Mouse (Mus musculus) midbrain, embryonic 12.5 days (tissue): ENCODE results near the gene Klhdc10. TPM values are rescaled to one million over a fixed set of nuclear protein-coding genes. Genes with fewer than 3 reads are reported as not detected.

Experiments
- ATAC-seq: fragments of 200-750 bp; cut with Nextera tagmentation; 2 replicates; pipeline ENCODE4 v1.8.0; 2017; ENCODE audit warnings: low read depth, moderate TSS enrichment, moderate library complexity; ENCODE audit not compliant: low FRiP score
- H3K27ac ChIP-seq: fragments of 300-500 bp; sonication (generic); replicated peaks from 2 replicates; pipeline ENCODE4 v1.5.1; 2016; ENCODE audit warnings: mild to moderate bottlenecking
- H3K27me3 ChIP-seq: fragments of 300-500 bp; sonication (generic); 2 replicates; pipeline ENCODE4 v1.6.1; 2016; ENCODE audit warnings: mild to moderate bottlenecking
- H3K36me3 ChIP-seq: fragments of 300-500 bp; sonication (generic); 2 replicates; pipeline ENCODE4 v1.6.1; 2016
- H3K4me1 ChIP-seq: fragments of 300-500 bp; sonication (generic); 2 replicates; pipeline ENCODE4 v1.6.1; 2016
- H3K4me2 ChIP-seq: fragments of 300-500 bp; sonication (generic); replicated peaks from 2 replicates; pipeline ENCODE4 v1.6.1; 2016; ENCODE audit warnings: mild to moderate bottlenecking, moderate library complexity
- H3K4me3 ChIP-seq: fragments of 300-500 bp; sonication (generic); 2 replicates; pipeline ENCODE4 v1.5.1; 2016; ENCODE audit warnings: mild to moderate bottlenecking
- H3K9ac ChIP-seq: fragments of 300-500 bp; sonication (generic); replicated peaks from 2 replicates; pipeline ENCODE4 v1.6.1; 2016; ENCODE audit warnings: mild to moderate bottlenecking, moderate library complexity
- H3K9me3 ChIP-seq: fragments of 300-500 bp; sonication (generic); 2 replicates; pipeline ENCODE4 v1.6.1; 2016; ENCODE audit warnings: mild to moderate bottlenecking
- WGBS: fragments of 180-500 bp; shearing (Covaris S2); methylation state at CpG from one replicate; pipeline ENCODE4 v1.1.7; 2016; 5-methylcytosine and 5-hydroxymethylcytosine counted together
- polyA plus RNA-seq: library from polyadenylated mRNA; unstranded; fragments of >200 nt; fragmentation: Nextera tagmentation; extraction: Ambion mirVana; gene quantifications from 2 replicates; pipeline ENCODE4 v1.2.1, GENCODE M21; 2016

Klhdc10 gene
- polyA plus RNA-seq, 1 experiment from 2014 or later = 40.2 TPM

GRCm38 (mm10) chr6:30477784-30478183, 76.1 kb downstream of the Klhdc10 start:
- no peak overlapping the region for H3K4me2 ChIP-seq
- H3K9ac ChIP-seq = no peak overlapping the region
- 91% methylated on average over 6 of the region's 6 CpGs for WGBS
- no peak overlapping the region for H3K27ac ChIP-seq
- no peak for ATAC-seq
- peaks cover 50% of the 10 kb centered on the region for H3K36me3 ChIP-seq
- H3K27me3 ChIP-seq = no peaks in the 10 kb centered on the region
- H3K9me3 ChIP-seq = no peaks in the 10 kb centered on the region
- no peak overlapping the region for H3K4me3 ChIP-seq
- peaks cover 4% of the 10 kb centered on the region; the same call in 1 of the 2 replicates for H3K4me1 ChIP-seq

GRCm38 (mm10) chr6:30479418-30479817, 77.8 kb downstream of the Klhdc10 start:
- Histone ChIP-seq H3K9ac (no peak overlapping the region), H3K27ac (no peak overlapping the region), H3K4me1 (peaks cover 4% of the 10 kb centered on the region; the same call in 1 of the 2 replicates), H3K4me3 (no peak overlapping the region), H3K36me3 (peaks cover 62% of the 10 kb centered on the region), H3K9me3 (no peaks in the 10 kb centered on the region), H3K27me3 (no peaks in the 10 kb centered on the region), H3K4me2 (no peak overlapping the region)
- ATAC-seq = no peak
- WGBS = 100% methylated on average over 3 of the region's 3 CpGs

DNA sequence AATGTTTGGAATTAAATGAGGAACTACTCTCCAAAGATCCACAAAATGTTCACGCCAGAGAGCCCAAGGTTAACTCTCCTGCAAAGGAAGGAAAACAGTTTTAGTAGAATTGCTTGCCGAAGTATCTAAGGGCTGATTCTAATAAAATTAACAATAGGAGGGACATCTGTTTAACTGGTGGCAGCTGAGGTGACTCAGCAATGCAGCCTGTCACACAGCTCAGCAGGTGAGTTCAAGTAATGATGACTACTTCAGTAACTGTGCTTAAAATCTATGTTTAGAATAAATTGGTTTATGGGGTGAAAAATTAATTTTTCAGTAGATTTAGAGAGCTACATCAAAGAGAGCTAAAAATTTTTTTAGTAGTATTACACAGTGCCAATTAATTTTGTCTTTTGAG, 81.2 kb downstream of the Klhdc10 start:
- ATAC-seq = no peak
- peaks cover 4% of the 10 kb centered on the region; the same call in 1 of the 2 replicates for H3K4me1 ChIP-seq
- WGBS = 88% methylated on average over 2 of the region's 2 CpGs

DNA sequence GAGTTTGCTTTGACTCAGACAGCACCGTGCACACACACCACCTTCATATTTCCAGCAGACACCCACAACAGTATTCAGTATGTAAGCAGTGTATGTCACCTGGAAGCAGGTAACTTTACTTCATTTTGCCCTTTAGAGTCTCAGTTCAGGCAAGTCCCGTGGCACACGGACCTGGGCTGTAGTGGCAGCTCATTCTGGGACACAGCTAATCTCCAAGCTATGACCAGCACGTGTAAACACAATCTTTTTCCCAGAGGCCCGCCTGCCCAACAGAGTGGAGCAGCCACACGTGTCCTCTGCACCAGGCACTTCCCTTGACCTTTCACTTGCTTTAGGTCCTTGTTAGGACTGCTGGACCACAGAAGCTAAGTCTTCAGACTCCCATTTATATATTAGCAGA, 84.8 kb downstream of the Klhdc10 start:
- Histone ChIP-seq H3K27ac (no peak overlapping the region), H3K27me3 (no peaks in the 10 kb centered on the region), H3K4me1 (no peaks in the 10 kb centered on the region), H3K9ac (no peak overlapping the region), H3K9me3 (no peaks in the 10 kb centered on the region), H3K4me2 (no peak overlapping the region), H3K4me3 (no peak overlapping the region), H3K36me3 (peaks cover 81% of the 10 kb centered on the region)
- ATAC-seq = no peak
- 85% methylated on average over 6 of the region's 6 CpGs for WGBS

More for the DNA sequence above, 81.2 kb downstream of the Klhdc10 start:
- H3K9ac ChIP-seq = no peak overlapping the region
- no peak overlapping the region for H3K4me2 ChIP-seq
- no peaks in the 10 kb centered on the region for H3K27me3 ChIP-seq
- H3K27ac ChIP-seq = no peak overlapping the region
- peaks cover 89% of the 10 kb centered on the region for H3K36me3 ChIP-seq
- no peak overlapping the region for H3K4me3 ChIP-seq
- H3K9me3 ChIP-seq = no peaks in the 10 kb centered on the region

DNA sequence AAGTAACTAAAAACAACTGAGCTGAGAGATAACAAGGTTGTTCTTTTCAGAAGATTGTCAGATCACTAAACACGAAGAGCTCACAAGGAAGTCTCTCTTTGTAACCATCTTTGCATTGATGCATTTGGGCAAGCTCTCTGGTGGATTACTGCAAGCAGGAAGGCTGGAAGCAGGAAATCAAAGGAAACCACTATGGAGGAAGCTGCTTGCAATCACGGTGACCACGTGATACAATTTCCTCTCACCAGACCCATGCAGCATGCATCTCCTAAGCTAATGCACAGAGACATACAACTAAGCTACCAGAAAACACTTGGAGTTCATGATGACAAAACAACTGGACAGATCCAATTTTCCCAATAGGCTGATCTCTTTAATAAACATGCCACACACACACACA, 97.4 kb downstream of the Klhdc10 start:
- no peaks in the 10 kb centered on the region for H3K9me3 ChIP-seq
- H3K27ac ChIP-seq = no peak overlapping the region
- ATAC-seq = no peak
- 88% methylated on average over 3 of the region's 3 CpGs for WGBS
- no peak overlapping the region for H3K9ac ChIP-seq
- no peaks in the 10 kb centered on the region for H3K4me1 ChIP-seq
- peaks cover 52% of the 10 kb centered on the region for H3K36me3 ChIP-seq
- H3K27me3 ChIP-seq = no peaks in the 10 kb centered on the region
- H3K4me3 ChIP-seq = no peak overlapping the region
- no peak overlapping the region for H3K4me2 ChIP-seq

Other genes starting within 250 kb of the Klhdc10 start
- gene Ube2h, start 97.3 kb upstream of the Klhdc10 start, polyA plus RNA-seq = 63.3 and 71.5 TPM in 2 replicates
- gene Zc3hc1, start 10.8 kb upstream of the Klhdc10 start, polyA plus RNA-seq = 62.1 and 69.4 TPM in 2 replicates
- gene Tmem209, start 107.9 kb downstream of the Klhdc10 start, polyA plus RNA-seq = 45.6 and 49.1 TPM in 2 replicates
- 0.22 and 0.34 TPM in 2 replicates for gene Ssmem1, start 108.0 kb downstream of the Klhdc10 start, polyA plus RNA-seq
- gene Cpa2, start 139.7 kb downstream of the Klhdc10 start, polyA plus RNA-seq = 5.8 and 6.7 TPM in 2 replicates
- 1.6 and 1.9 TPM in 2 replicates for gene Cpa4, start 166.5 kb downstream of the Klhdc10 start, polyA plus RNA-seq
- 0.14 and 0.30 TPM in 2 replicates for gene Cpa5, start 209.1 kb downstream of the Klhdc10 start, polyA plus RNA-seq
- 0.42 TPM in 1 of 2 replicates, not detected in the other for gene Cpa1, start 237.3 kb downstream of the Klhdc10 start, polyA plus RNA-seq